Mouse (Mus musculus) hindbrain, embryonic 10.5 days (tissue): ENCODE measurements around the gene Fancl. TPM values are rescaled to one million over a fixed set of nuclear protein-coding genes. Genes with fewer than 3 reads are reported as not detected.
"Not testable (repeated sequence)": the region's sequence is repeated elsewhere in the genome, so short reads cannot be mapped to it uniquely, and the experiment has no call there.

Experiments used
- DNase-seq: peaks from one replicate; pipeline ENCODE4 v3.0.0-alpha.2; 2017; ENCODE audit warnings: low spot score
- H3K27ac ChIP-seq: fragments of 300-500 bp; sonication (generic); 2 replicates; pipeline ENCODE4 v1.5.1; 2016; ENCODE audit warnings: mild to moderate bottlenecking, moderate library complexity
- H3K27me3 ChIP-seq: fragments of 300-500 bp; sonication (generic); 2 replicates; pipeline ENCODE4 v1.6.1; 2016; ENCODE audit warnings: mild to moderate bottlenecking; ENCODE audit not compliant: poor library complexity, insufficient read depth, severe bottlenecking
- H3K36me3 ChIP-seq: fragments of 300-500 bp; sonication (generic); 2 replicates; pipeline ENCODE4 v1.6.1; 2016; ENCODE audit warnings: mild to moderate bottlenecking, moderate library complexity
- H3K4me1 ChIP-seq: fragments of 300-500 bp; sonication (generic); replicated peaks from 2 replicates; pipeline ENCODE4 v1.6.1; 2016; ENCODE audit warnings: mild to moderate bottlenecking
- H3K4me3 ChIP-seq: fragments of 300-500 bp; sonication (generic); 2 replicates; pipeline ENCODE4 v1.5.1; 2016; ENCODE audit warnings: mild to moderate bottlenecking, moderate library complexity
- H3K9me3 ChIP-seq: fragments of 300-500 bp; sonication (generic); 2 replicates; pipeline ENCODE4 v1.6.1; 2016; ENCODE audit warnings: mild to moderate bottlenecking, moderate library complexity
- WGBS: fragments of 180-500 bp; shearing (Covaris S2); methylation state at CpG from one replicate; pipeline ENCODE4 v1.1.7; 2016; 5-methylcytosine and 5-hydroxymethylcytosine counted together
- polyA plus RNA-seq: library from polyadenylated mRNA; unstranded; fragments of >200 nt; fragmentation: Nextera tagmentation; extraction: Ambion mirVana; gene quantifications from 2 replicates; pipeline ENCODE4 v1.2.1, GENCODE M21; 2016

The Fancl gene
- 29.3 and 29.8 TPM in 2 replicates for polyA plus RNA-seq

- Histone ChIP-seq H3K4me1 (peaks cover 11% of the 10 kb centered on the region; the same call in 1 of the 2 replicates), H3K9me3 (no peaks in the 10 kb centered on the region), H3K27me3 (no peaks in the 10 kb centered on the region), H3K4me3 (peak within 1 kb of the TSS; percentile 67), H3K36me3 (peaks cover 5% of the 10 kb centered on the region; the same call in 1 of the 2 replicates), H3K27ac (peak within 1 kb of the TSS; percentile 96)
- 95% methylated on average over 2 of the region's 2 CpGs for WGBS
- no peak for DNase-seq
Observed at GRCm38 (mm10) chr11:26385971-26386370, at the start of gene Fancl. TSS of gene Fancl (plus strand) at chr11:26386135.

DNA sequence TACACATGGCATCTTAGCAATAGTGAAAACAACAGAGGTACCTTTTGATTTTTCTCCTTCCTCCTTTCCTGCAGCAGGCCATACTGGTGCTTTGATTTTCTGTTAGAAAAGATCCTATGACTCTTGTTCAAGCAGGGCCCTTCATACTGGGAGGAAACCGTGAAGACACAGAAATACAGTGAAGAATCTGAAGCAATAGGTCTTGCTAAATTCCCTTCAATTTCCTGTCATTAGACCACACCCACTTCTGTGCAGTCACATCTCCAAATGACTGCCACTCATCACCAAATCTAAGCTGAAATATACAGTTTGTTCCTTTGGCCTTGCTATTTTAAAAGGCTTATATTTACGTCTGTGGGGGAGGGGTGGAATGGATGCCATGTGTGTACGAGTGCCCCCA, 49.1 kb upstream of the Fancl start:
- DNase-seq = no peak
- no peak overlapping the region for H3K27ac ChIP-seq
- H3K36me3 ChIP-seq = no peaks in the 10 kb centered on the region
- no peaks in the 10 kb centered on the region for H3K27me3 ChIP-seq
- no peak overlapping the region for H3K4me3 ChIP-seq
- WGBS = 88% methylated on average over 3 of the region's 3 CpGs
- H3K4me1 ChIP-seq = no peaks in the 10 kb centered on the region
- no peaks in the 10 kb centered on the region for H3K9me3 ChIP-seq

GRCm38 (mm10) chr11:26370176-26370575, 15.8 kb upstream of the Fancl start:
- not testable (repeated sequence) for H3K4me3 ChIP-seq, H3K4me1 ChIP-seq, DNase-seq, H3K27ac ChIP-seq, H3K9me3 ChIP-seq, H3K27me3 ChIP-seq, H3K36me3 ChIP-seq
- 82% methylated on average over 2 of the region's 2 CpGs for WGBS

GRCm38 (mm10) chr11:26371980-26372379, 14.0 kb upstream of the Fancl start:
- WGBS = 18% methylated on average over 1 of the region's 1 CpGs
- H3K36me3 ChIP-seq, H3K27me3 ChIP-seq, DNase-seq, H3K4me3 ChIP-seq, H3K27ac ChIP-seq, H3K9me3 ChIP-seq, H3K4me1 ChIP-seq: not testable (repeated sequence)

DNA sequence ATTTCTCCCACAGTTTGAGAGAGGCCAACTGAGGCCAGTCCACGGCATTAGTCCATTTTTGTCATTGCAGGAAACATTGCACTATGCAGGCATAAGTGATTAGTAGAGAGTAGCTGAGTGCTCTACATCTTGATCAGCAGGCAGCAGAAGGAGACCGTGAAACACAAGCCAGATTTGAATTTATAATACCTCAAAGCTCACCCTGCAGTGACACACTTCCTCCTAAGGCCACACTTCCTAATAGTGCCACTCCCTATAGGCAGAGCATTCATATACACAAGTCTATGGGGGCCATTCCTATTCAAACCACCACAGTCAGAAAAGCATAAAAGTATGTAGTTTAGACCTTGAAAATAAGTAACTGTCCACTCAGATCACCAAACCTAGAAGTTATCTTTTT, 11.8 kb upstream of the Fancl start:
- H3K36me3 ChIP-seq = no peaks in the 10 kb centered on the region
- no peaks in the 10 kb centered on the region for H3K4me1 ChIP-seq
- no peak overlapping the region for H3K4me3 ChIP-seq
- no peaks in the 10 kb centered on the region for H3K27me3 ChIP-seq
- DNase-seq = no peak
- H3K27ac ChIP-seq = no peak overlapping the region
- H3K9me3 ChIP-seq = no peaks in the 10 kb centered on the region
- 95% methylated on average over 2 of the region's 2 CpGs for WGBS

DNA sequence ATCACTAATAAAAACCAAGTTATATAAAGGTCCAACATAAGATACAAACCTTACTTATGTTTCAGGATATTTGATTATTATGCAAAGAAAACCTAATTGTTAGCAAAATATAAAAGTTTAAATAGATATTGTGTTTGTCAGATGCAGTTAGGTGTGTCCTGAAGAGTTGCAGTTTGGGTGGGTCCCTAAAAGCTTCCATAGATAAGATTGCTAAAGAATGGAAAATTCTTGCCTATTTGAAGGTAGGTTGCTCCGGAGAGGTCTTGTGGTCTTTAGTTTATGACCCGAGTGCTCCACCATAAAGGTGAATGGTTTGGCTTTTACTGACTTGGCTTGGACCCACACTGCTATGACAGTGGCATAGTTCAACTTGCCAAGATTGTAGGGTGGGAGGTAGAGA, 7.9 kb upstream of the Fancl start:
- WGBS = 92% methylated on average over 2 of the region's 2 CpGs
- H3K9me3 ChIP-seq = no peaks in the 10 kb centered on the region

DNA sequence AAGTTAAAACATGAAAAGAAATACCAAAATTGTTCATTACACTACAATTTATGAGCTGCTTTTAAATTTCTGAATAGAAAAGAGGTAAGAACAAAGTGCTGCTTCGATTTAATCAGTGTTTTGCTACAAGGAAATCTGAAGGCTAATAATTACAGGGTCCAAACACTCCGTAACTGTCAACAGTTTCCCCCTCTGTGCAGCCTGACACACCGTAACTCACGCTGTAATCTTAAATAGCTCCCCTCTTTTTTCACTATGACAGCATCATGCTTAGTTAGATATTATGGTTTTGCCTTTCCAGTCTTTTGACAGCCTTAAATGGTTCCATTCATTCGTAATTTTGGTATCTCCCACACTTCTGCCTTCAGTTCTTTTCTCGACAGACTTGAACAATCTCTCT, 4.4 kb upstream of the Fancl start:
- no peaks in the 10 kb centered on the region for H3K36me3 ChIP-seq
- no peaks in the 10 kb centered on the region for H3K9me3 ChIP-seq
- no peaks in the 10 kb centered on the region for H3K27me3 ChIP-seq
- no peak overlapping the region for H3K27ac ChIP-seq
- H3K4me3 ChIP-seq = no peak overlapping the region
- no peak for DNase-seq
- WGBS = 83% methylated on average over 6 of the region's 6 CpGs
- no peaks in the 10 kb centered on the region for H3K4me1 ChIP-seq

More for the DNA sequence above, 7.9 kb upstream of the Fancl start:
- no peak overlapping the region for H3K27ac ChIP-seq
- H3K36me3 ChIP-seq = no peaks in the 10 kb centered on the region
- no peaks in the 10 kb centered on the region for H3K4me1 ChIP-seq
- H3K4me3 ChIP-seq = no peak overlapping the region
- H3K27me3 ChIP-seq = no peaks in the 10 kb centered on the region
- DNase-seq = no peak

DNA sequence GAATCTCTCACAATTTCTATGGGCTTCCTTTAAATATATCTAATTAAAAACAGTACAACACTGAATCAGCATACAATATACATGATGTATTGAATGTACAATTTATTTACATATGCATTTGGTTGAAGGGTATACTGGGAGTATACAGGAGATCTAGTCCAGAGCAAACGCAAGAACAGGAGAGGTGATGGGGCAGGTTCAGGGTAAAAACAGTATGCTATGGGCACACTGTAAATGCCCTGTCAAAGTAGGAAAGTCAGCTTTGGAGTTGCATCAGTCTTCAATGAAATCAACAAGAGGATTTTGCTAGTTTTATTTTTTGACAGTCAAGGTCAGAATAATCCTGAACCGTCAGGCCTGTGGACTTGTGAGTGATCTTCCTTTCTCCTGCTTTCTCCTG, 743 bp downstream of the Fancl start:
- H3K27ac ChIP-seq = peak overlapping the region; percentile 96
- H3K27me3 ChIP-seq = no peaks in the 10 kb centered on the region
- no peaks in the 10 kb centered on the region for H3K9me3 ChIP-seq
- peaks cover 5% of the 10 kb centered on the region; the same call in 1 of the 2 replicates for H3K36me3 ChIP-seq
- DNase-seq = no peak
- WGBS = 63% methylated on average over 2 of the region's 2 CpGs
- peaks cover 11% of the 10 kb centered on the region; the same call in 1 of the 2 replicates for H3K4me1 ChIP-seq
- peak overlapping the region; percentile 67 for H3K4me3 ChIP-seq

DNA sequence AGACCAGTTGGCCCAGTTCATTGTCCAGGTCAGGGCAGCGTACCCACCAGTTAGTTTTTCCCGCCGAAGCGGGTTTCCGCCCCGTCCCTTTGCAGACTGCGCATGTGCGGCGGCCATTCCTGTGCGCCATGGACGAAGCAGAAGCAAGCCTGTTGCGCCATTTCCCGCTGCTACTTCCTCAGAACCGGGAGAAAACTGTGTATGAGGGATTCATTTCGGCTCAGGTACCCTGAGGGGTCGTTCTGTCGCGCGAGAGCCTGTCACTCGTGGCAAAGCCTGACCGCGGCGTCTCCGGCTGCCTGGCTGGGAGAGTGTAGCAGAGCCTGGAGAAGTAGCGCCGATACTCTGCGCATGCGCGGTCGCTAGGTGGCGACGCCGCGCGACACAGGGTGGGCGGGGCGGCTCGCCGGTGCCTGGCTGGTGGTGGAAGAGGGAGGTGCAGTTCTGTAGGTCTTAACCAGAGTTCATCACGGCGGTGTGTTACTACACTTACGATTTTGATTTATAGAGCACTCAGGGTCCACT, 1.2 kb downstream of the Fancl start:
- WGBS = under 1% methylated on average over 42 of the region's 42 CpGs
- Histone ChIP-seq H3K27me3 (no peaks in the 10 kb centered on the region), H3K27ac (peak overlapping the region; percentile 96), H3K36me3 (peaks cover 5% of the 10 kb centered on the region; the same call in 1 of the 2 replicates), H3K4me1 (peaks cover 11% of the 10 kb centered on the region; the same call in 1 of the 2 replicates), H3K9me3 (no peaks in the 10 kb centered on the region), H3K4me3 (peak overlapping the region; percentile 67)
- DNase-seq = peak; percentile 94

DNA sequence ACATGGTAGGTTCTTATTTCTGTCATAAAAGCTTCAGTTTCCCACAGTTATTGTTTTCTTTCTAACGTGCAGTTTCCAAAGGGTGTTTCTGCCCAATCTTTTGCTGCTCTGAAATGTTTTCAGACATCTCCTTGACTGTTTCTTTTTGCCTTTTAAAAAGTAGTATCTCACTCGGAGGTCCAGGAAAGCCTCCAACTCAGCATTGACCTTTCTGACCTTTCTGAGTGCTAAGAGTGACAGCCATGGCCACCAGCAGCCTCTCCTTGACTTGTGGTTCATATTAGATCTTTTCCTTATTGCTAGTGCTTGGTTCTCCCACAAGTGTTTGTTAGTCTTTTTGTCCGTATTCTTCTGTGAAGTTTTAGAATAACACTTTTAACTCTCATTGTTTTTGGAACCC, 9.6 kb downstream of the Fancl start:
- Histone ChIP-seq H3K4me1 (no peaks in the 10 kb centered on the region), H3K4me3 (no peak overlapping the region), H3K27me3 (no peaks in the 10 kb centered on the region), H3K27ac (no peak overlapping the region), H3K9me3 (no peaks in the 10 kb centered on the region), H3K36me3 (no peaks in the 10 kb centered on the region)
- DNase-seq = no peak
- 32% methylated on average over 3 of the region's 3 CpGs for WGBS

GRCm38 (mm10) chr11:26412972-26413371, 27.0 kb downstream of the Fancl start:
- Histone ChIP-seq H3K36me3 (peaks cover 14% of the 10 kb centered on the region), H3K27me3 (no peaks in the 10 kb centered on the region), H3K27ac (no peak overlapping the region), H3K4me1 (no peaks in the 10 kb centered on the region), H3K9me3 (no peaks in the 10 kb centered on the region), H3K4me3 (no peak overlapping the region)
- no peak for DNase-seq
- WGBS = 96% methylated on average over 3 of the region's 3 CpGs

GRCm38 (mm10) chr11:26421472-26421871, 35.5 kb downstream of the Fancl start:
- no peaks in the 10 kb centered on the region for H3K27me3 ChIP-seq
- H3K27ac ChIP-seq = no peak overlapping the region
- WGBS = 91% methylated on average over 2 of the region's 2 CpGs
- DNase-seq = no peak
- H3K4me1 ChIP-seq = no peaks in the 10 kb centered on the region
- H3K9me3 ChIP-seq = no peaks in the 10 kb centered on the region
- H3K36me3 ChIP-seq = 0 out of 2 replicates have a peak, but pooled peaks cover 7% of the 10 kb centered on the region
- H3K4me3 ChIP-seq = no peak overlapping the region

DNA sequence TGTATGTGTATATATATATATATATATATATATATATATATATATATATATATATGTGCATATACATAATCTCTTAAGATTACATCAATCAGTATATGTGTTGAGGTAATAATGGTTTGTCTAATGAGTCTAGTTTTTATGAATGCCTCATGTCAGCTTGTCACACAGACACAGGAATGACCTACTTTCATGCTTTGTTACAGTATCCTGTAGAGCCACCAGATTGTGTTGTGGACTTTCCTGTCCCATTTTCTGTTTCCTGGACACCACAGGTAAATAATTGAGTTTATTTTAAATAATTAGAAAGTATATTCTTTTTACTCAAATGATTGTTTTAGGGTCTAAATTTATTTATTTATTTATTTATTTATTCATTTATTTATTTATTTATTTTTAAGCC, 48.3 kb downstream of the Fancl start:
- no peak overlapping the region for H3K4me3 ChIP-seq
- H3K9me3 ChIP-seq = no peaks in the 10 kb centered on the region
- no peaks in the 10 kb centered on the region for H3K36me3 ChIP-seq
- no peaks in the 10 kb centered on the region for H3K4me1 ChIP-seq
- H3K27me3 ChIP-seq = no peaks in the 10 kb centered on the region
- no peak overlapping the region for H3K27ac ChIP-seq
- no peak for DNase-seq

DNA sequence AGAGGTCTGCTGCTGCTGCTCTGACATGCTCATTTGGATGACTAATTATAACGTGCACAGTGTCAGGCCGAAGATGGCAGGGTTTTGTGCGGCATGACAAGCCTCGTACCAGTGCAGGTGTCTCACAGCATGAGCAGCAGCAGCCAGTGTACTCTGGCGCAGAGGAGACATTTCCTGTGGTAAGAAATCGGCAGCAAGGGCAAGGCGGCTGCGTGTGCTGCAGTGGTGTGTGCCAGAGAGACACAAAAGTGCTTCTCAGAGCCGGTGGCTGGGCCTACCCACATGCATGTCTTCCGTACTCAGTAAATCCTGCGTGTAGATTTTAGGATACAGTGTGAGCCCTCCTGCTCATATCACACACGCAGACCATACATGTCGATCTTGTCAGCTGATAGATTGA, 51.9 kb downstream of the Fancl start:
- no peak for DNase-seq
- no peaks in the 10 kb centered on the region for H3K4me1 ChIP-seq
- no peak overlapping the region for H3K27ac ChIP-seq
- no peaks in the 10 kb centered on the region for H3K9me3 ChIP-seq
- no peaks in the 10 kb centered on the region for H3K36me3 ChIP-seq
- H3K27me3 ChIP-seq = no peaks in the 10 kb centered on the region
- H3K4me3 ChIP-seq = no peak overlapping the region
- WGBS = 86% methylated on average over 13 of the region's 13 CpGs
